Mouse (Mus musculus) adrenal gland, adult 10 weeks (tissue): ENCODE measurements around the gene Vmn1r217. TPM values are rescaled to one million over a fixed set of nuclear protein-coding genes. Genes with fewer than 3 reads are reported as not detected.

Experiments
- polyA plus RNA-seq: library from polyadenylated mRNA; stranded (reverse); fragments of 350-450 nt; fragmentation: Illumina TruSeq; extraction: RNeasy Lipid Tissue Mini Kit (QIAGEN cat#74804); gene quantifications from one replicate; pipeline ENCODE4 v1.2.3, GENCODE M21; 2014; ENCODE audit warnings: low read depth, low replicate concordance

The Vmn1r217 gene
- polyA plus RNA-seq: not detected

GRCm38 (mm10) chr13:23118126-23118525 lies at the start of gene Vmn1r217:
Gene Vmn1r217 (minus strand): TSS chr13:23118226.

GRCm38 (mm10) chr13:23159012-23159411 lies 41.0 kb upstream of the Vmn1r217 start, which contains the start of gene Vmn1r219:
Gene Vmn1r219 (plus strand): TSS chr13:23159312.

GRCm38 (mm10) chr13:23133099-23133498 lies 15.1 kb upstream of the Vmn1r217 start, which contains the start of gene Vmn1r218:
Gene Vmn1r218 (plus strand): TSS chr13:23133155.

GRCm38 (mm10) chr13:23067725-23068124 lies 50.3 kb downstream of the Vmn1r217 start, which contains the start of gene Vmn1r215:
Gene Vmn1r215 (plus strand): TSS chr13:23068025.

Other genes starting within 250 kb of the Vmn1r217 start
- not detected for gene Vmn1r212, start 234.0 kb downstream of the Vmn1r217 start, polyA plus RNA-seq
- gene Vmn1r213, start 110.6 kb downstream of the Vmn1r217 start, polyA plus RNA-seq: not detected
- gene Vmn1r214, start 87.8 kb downstream of the Vmn1r217 start, polyA plus RNA-seq: not detected
- gene Vmn1r215, start 50.2 kb downstream of the Vmn1r217 start, polyA plus RNA-seq: not detected
- not detected for gene Vmn1r218, start 14.9 kb upstream of the Vmn1r217 start, polyA plus RNA-seq
- not detected for gene Vmn1r219, start 41.1 kb upstream of the Vmn1r217 start, polyA plus RNA-seq
- gene Vmn1r220, start 69.7 kb upstream of the Vmn1r217 start, polyA plus RNA-seq: not detected
- not detected for gene Vmn1r221, start 95.9 kb upstream of the Vmn1r217 start, polyA plus RNA-seq
- gene Vmn1r222, start 117.7 kb upstream of the Vmn1r217 start, polyA plus RNA-seq: not detected
- not detected for gene Vmn1r223, start 128.9 kb upstream of the Vmn1r217 start, polyA plus RNA-seq